Mouse (Mus musculus) fat pad, adult 2 months (tissue): ENCODE measurements around the gene Eea1.
"Not testable (repeated sequence)": the region's sequence is repeated elsewhere in the genome, so short reads cannot be mapped to it uniquely, and the experiment has no call there.

Experiments
- DNase-seq: peaks from one replicate; pipeline ENCODE4 v3.0.0-alpha.2; 2011; ENCODE audit warnings: low read depth, low spot score; ENCODE audit errors: extremely low read depth

The Eea1 gene

DNA sequence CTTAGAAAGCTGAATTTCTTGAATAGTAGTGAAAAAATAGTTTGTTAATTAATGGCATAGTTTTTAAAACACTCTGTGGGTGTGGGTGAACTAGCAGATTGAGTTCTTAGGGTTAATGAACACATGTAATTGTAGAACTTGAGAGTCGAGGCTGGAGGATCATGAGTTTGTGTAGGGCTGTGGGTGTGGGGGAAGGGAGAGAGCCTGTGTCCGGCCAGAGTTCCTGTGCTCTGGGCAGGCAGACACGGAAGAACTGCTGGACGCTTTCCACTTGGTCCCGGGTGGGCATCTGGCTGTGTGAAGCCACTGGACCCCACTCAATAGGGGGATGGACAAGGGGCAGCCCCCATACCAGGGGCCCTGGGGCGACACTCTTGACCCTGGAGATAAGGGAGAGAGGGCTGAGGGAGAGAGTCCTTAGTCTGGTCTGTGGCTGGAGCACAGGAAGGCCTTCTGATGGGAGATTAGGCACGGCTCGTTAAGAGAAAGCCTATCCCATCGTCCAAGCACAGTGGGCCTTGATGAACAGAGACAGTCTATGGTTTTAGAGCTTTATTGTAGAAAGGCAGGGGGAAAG is 107.6 kb downstream of the Eea1 start:
- no peak for DNase-seq

- DNase-seq: no peak
Measured at GRCm38 (mm10) chr10:96048550-96048949, 108.1 kb downstream of the Eea1 start.

DNA sequence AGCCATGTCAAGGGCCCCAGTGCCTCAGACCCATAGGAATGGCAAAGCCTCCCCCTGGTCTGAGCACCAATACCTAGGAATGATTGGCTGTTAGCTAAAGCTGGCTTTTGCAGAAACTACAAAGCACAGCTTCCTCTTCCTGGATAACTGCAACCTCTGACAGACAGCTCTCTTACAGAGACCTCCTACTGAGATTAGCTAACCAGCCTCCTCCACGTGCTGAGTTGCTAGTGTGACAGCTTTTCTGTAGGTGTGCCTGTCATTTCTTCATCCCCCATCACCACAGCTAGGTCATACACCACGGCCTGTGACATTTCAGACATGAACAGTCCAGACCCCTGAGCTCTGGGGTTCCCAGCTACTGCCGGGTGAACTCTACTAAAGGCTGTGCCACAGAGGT is 126.9 kb downstream of the Eea1 start:
- DNase-seq: no peak

DNA sequence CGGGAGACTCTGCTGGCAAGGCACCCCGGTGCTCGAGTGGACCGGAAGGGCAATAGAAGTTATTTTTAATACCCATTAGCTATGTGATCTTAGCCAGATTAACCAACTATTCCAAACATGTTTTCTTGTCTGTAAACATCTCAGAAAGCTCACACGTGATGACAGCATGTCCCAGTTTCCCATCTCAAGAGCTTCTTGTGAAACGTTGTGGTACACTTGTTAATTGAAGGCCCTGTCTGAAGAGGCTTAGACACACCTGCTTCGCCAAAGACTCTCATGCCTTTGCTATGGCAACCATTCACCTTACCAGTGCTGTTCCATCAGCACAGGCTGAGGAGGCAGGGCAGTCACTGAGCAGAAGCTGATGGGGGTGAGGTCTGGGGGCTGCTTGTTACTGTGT is 133.9 kb downstream of the Eea1 start:
- no peak for DNase-seq

DNA sequence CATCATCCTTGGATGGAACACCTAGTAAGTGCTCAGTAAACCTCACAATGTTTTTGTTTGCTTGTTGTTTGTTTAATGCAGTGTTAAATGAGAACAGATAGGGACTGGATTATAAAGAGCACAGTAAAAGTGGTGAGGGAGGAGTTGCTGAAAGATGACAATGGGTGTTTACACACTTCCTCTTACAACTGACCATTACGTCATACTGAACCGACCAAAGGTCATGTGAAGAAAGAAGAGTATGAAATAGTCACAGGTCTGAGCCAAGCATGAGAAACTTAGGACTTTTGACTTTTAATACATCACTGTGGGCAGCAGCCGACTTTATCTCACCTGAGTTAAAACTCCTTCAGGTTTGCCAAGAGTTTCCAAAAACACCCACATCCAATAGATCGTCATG is 135.0 kb downstream of the Eea1 start:
- no peak for DNase-seq

DNA sequence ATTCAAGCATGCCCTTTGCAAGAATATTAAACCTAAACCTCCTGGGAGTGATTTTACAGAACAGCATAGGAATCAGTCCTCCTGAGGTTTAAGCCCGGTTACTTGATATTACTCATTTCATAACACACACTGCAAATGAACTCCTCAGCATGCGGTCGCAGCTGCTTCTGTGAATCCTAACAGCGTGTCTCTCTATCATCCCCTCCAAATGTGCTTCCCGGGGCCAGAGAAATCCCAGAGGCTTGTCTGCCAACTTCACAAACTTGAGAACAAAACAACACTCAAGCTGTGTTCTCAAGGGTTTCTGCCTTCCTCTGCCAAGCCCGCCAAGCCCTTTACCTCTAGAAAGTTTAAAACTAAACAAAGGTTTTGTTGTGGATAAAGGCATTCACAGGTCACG is 135.4 kb downstream of the Eea1 start:
- DNase-seq: no peak

GRCm38 (mm10) chr10:96076461-96076860 is 136.0 kb downstream of the Eea1 start:
- DNase-seq: no peak

- not testable (repeated sequence) for DNase-seq
Measured at GRCm38 (mm10) chr10:96077480-96078066, 137.1 kb downstream of the Eea1 start.

- no peak for DNase-seq
Measured at GRCm38 (mm10) chr10:96079823-96080222, 139.4 kb downstream of the Eea1 start.

DNA sequence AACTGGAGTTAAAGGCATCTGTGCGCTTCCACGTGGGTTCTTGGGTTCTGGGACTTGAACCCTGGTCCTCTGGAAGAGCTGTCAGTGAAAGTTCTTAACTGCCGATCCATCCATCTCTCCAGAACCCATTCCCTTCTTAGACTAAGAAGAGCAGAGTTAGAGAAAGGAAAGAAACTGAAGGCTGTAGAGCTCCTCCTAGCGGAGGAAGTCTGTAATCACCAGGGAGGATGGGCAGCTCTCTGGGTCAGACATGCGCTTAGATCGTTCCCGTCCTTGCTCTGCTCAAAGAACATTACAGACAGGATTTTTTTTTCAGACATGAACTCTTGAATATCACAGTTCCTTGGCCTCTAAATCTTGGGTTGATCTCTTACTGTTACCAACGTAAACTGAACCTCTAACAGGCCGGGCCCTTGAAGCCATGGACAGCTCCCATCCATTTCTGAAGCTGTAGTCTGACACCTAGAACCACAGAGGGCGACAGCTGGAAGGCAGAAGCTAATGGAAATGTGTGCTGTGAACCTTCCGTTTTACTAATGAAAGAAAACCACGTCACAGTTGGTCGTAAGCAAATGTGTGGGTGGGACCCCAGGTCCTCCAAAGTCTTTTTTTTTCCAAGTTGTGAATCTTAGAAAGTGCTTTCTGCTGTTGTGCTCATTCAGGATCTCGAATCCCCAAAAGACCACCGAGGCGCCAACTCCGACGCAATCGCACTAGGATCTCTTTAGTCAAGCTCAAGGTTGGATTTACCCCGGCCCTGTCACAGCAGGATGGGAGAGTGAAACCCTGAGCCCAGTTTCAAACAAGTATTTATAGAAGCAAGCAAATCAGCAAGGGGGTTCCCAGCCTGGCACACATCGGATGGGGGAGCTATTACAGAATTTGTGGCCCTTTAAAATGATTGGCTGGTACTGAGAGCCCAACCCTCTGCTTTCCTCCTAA is 140.3 kb downstream of the Eea1 start:
- no peak for DNase-seq

GRCm38 (mm10) chr10:96082203-96082602 is 141.8 kb downstream of the Eea1 start:
- DNase-seq: no peak

DNA sequence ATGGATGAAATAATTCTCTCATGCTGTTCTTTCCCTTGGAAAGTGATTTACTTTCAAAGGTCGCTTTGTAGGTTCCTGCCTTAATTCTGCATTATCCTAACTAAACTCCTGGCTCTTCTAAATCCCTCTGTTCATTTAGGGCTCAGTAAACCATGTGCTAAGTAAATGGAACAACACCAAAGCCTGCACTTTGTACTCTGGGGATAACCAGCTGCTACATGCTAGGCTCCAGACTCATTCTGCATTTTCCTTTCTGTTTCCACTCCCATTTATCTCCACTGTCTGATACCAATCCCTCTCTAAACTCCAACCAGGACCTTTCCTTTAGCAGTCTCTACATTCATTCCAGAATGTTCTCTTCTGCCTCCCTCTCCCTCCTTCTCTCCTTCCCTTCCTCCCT is 149.3 kb downstream of the Eea1 start:
- no peak for DNase-seq

DNA sequence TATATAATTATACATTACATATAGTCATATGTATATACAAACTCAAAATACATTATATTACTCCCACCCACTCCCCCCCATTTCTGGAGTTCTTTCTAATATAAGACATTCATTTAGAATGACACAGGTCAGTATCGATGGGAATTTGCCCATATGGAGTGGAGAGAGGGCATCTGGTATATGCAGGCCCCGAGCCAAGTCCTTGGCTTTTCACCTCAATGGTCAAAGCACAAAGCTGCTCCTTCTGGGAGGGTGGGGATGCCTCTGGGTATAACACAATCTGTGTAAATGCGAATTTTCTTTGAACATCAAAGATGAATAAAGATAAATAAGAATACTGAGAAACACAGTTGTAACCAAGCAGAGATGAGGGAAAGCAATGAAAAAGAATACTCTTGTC is 149.9 kb downstream of the Eea1 start:
- no peak for DNase-seq

DNA sequence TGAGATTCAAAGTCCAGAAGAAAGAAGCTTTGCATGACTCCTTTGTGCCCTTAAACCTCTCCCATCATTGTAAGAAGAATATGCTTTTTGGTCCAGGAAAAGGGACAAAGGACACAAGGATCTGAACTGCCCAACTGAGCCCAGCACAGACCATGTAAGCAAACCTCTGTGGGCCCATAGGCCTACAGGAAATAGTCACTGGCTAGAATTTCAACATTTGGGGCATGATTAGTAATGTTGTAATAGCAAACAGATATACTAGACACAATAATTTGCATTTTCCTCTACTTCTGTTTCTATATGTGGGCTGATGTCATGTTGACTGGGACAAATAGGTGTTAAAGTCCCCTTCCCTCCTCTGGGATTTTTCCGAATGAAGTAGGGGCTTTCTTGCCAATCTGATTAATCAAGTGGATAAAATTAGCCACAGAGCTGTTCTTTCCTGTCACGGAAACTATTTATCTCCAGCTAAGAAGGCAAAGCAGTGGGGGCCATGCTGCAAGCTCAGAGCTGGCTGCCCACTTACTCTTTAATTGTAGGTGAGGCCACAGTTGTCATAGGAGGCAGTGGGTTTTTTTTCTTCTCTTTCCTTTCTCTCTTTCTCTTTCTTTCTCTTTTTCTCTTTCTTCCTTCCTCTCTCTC is 153.6 kb downstream of the Eea1 start:
- DNase-seq: no peak

GRCm38 (mm10) chr10:96094559-96094958 is 154.1 kb downstream of the Eea1 start:
- DNase-seq: no peak
